Mouse (Mus musculus) E14TG2a.4 (cell line): ENCODE data around the gene Cbx6.
"Not testable (repeated sequence)": the region's sequence is repeated elsewhere in the genome, so short reads cannot be mapped to it uniquely, and the experiment has no call there.

Experiments
- H3K27me3 ChIP-seq: 2 replicates; pipeline ENCODE4 v1.6.1; 2014; ENCODE audit warnings: low read length, control low read depth; ENCODE audit not compliant: insufficient read depth
- H3K36me3 ChIP-seq: 2 replicates; pipeline ENCODE4 v1.6.1; 2014; ENCODE audit warnings: low read length, control low read depth; ENCODE audit not compliant: insufficient read depth
- H3K4me1 ChIP-seq: replicated peaks from 2 replicates; pipeline ENCODE4 v1.6.1; 2014; ENCODE audit warnings: low read depth, low read length, control low read depth
- H3K4me3 ChIP-seq: replicated peaks from 2 replicates; pipeline ENCODE4 v1.5.1; 2014; ENCODE audit warnings: mild to moderate bottlenecking, low read length
- H3K9me3 ChIP-seq: 2 replicates; pipeline ENCODE4 v1.6.1; 2014; ENCODE audit warnings: low read length, control low read depth
- CTCF ChIP-seq: conservative IDR thresholded peaks from 2 replicates; pipeline ENCODE4 v1.5.1; 2014; ENCODE audit warnings: low read length
- NANOG ChIP-seq: IDR thresholded peaks from 2 replicates; pipeline ENCODE4 v1.6.1; 2014; ENCODE audit warnings: borderline replicate concordance, low read length, mixed read lengths
- POU5F1 ChIP-seq: IDR thresholded peaks from 2 replicates; pipeline ENCODE4 v1.6.1; 2014; ENCODE audit warnings: low read length, borderline replicate concordance

The Cbx6 gene

DNA sequence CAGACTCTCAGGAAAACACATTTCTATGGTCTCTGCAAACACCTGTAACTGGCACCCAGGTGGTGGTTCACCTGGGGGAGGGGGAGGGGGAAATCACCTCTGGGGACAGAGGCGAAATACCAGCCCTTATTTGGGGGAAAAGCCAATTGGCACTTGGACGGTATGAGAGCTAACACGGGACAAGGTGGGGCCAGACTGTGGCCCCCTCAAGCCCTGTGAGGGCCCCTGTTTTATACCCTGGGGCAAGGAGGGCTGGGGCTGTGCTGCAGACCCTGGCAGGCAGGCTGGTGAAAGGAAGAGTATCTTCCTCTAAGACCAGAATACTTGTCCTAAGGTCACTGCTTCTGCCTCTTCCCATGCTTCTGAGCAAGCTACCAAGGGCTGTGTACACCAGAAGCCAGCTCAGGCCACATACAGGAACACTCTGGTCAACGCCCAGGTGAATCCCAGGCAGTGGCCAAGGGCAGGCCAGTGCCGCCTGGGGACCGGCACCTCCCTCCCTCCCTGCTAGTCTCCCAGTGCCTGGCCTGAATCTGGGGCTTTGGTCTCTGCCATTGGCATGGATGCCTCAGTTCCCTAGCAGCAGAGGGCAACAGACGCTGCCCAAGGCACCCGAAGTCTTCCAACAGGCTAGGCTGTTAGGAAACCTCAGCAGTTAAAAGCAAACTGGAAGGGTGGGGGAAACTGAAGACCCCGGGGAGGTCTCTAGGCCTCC is 8.1 kb downstream of the Cbx6 start:
- H3K4me1 ChIP-seq, result peaks cover 89% of the 10 kb centered on the region
- H3K27me3 ChIP-seq, result no peaks in the 10 kb centered on the region
- peak overlapping the region; percentile 10; the same call in 1 of the 2 replicates for H3K4me3 ChIP-seq
- TF ChIP-seq CTCF (no peak), POU5F1 (no peak), NANOG (no peak)
- peaks cover 85% of the 10 kb centered on the region for H3K36me3 ChIP-seq
- H3K9me3 ChIP-seq, result no peaks in the 10 kb centered on the region

DNA sequence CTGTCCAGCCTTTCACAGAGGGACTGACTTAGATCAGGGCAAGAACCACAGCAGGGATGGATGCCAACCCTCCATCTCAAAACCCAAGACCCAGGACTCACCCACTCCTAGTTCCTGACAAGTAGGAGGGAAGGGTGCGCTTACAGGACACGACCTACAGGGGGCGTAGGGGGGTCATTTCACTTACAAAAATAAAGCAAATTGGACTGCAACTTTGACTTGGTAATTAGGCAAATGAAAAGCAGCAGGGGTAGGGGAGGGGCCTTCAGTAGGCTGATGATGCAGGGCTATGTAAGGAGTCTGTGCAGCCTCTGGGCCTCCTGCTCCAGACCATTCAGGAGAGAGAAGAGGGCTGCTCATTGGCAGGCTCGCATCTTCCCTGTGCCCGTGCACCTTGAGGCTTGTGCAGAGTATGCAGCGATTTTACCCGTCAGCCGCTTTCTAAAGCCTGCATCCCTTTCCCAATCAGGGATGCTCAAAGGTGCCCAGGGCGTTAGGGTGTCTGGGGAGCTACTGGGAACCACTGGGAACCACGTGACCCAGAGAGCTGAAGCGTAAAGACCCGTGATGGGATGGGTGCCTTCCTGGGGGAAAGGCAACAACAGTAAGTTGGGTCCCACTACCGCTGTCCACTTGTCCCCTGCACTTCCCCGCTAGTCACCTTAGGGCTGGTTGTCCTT is 9.2 kb downstream of the Cbx6 start:
- TF ChIP-seq CTCF (peak; percentile 91), NANOG (no peak)
- peaks cover 82% of the 10 kb centered on the region for H3K4me1 ChIP-seq

DNA sequence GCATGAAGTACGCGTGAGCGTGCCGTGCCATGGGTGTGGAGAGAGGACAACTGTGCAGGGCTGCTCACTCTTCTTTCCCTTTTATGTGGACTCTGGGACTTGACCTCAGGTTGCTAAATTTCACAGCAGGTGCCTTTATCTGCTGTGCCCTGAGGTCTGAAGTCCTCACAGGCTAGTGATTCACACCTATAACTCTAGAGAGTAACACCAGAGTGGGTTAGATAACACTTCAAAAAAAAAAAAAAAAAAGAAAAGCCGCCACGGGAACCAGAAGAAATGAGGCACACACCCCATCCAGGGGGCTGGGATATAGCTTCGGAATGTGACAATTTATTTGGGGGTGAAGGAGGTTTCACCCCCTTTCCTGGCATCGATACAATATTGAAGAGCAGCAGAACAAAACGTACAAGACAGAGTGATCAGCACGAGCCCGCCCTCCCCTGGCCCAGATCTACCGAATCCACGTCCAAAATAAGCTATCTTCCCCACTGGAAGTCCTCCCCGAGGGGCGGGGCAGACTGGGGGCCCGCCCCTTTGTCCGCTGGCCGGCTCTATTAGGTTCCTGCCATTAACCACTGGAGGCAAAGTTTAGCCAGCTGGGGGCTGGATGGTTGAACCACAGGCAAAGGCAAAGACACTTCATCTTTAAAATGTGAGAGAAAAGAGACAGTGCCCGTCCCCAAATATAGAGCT is 10.8 kb downstream of the Cbx6 start:
- Histone ChIP-seq H3K27me3 (no peaks in the 10 kb centered on the region), H3K4me3 (no peak overlapping the region), H3K36me3 (peaks cover 60% of the 10 kb centered on the region), H3K9me3 (peaks cover 1% of the 10 kb centered on the region; the same call in 1 of the 2 replicates), H3K4me1 (peaks cover 66% of the 10 kb centered on the region)
- no peak for TF ChIP-seq CTCF

More for the DNA sequence above, 9.2 kb downstream of the Cbx6 start:
- Histone ChIP-seq H3K9me3 (no peaks in the 10 kb centered on the region), H3K36me3 (peaks cover 76% of the 10 kb centered on the region), H3K27me3 (no peaks in the 10 kb centered on the region), H3K4me3 (peak overlapping the region; percentile 63)

DNA sequence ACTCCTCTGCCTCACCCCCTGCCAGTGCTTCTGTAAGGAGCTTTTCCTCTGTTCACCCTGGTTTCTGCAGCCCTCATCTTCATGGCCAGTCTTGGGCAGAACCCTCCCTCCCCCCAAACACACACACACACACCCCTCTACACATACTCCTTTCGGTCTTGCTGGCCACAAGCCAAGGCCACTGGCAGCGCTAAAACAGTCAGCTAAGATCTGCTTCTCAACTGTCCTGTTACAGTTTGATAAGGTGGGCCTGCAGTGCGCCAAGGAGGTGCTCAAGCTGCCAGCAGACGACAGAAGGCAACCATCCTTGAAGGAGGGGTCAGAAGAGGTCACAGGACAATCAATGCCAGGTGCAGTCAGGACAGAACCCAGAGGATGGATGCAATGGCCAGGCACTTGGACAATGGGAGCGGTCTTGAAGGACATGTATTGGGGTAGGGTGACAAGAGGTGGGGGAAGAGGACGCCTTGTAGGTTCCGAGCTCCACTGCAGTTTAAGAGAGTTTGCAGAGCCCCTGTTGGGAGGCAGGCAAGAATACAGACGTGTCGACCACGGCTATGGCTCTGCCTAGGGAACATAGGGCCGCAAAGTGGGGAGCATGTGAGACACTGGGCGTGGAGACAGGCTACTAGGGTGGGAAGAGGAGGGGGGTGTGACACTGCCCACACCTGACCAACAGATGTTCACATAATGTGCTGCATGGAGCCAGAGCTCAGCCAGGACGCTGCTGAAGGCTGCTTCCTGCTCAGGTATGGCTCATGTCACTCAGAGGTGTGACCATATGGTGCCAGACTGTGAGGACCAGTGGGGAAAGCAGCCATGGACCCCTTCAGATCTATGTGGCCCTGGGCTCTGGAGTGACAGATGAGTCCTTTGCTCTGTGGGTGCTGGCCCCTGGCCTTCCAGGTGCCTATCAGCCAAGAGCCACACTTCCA is 12.0 kb downstream of the Cbx6 start:
- H3K4me1 ChIP-seq, result peaks cover 54% of the 10 kb centered on the region
- TF ChIP-seq CTCF (no peak), POU5F1 (no peak)
- peaks cover 48% of the 10 kb centered on the region for H3K36me3 ChIP-seq
- no peaks in the 10 kb centered on the region for H3K27me3 ChIP-seq
- H3K4me3 ChIP-seq, result no peak overlapping the region
- peaks cover 6% of the 10 kb centered on the region; the same call in 1 of the 2 replicates for H3K9me3 ChIP-seq

DNA sequence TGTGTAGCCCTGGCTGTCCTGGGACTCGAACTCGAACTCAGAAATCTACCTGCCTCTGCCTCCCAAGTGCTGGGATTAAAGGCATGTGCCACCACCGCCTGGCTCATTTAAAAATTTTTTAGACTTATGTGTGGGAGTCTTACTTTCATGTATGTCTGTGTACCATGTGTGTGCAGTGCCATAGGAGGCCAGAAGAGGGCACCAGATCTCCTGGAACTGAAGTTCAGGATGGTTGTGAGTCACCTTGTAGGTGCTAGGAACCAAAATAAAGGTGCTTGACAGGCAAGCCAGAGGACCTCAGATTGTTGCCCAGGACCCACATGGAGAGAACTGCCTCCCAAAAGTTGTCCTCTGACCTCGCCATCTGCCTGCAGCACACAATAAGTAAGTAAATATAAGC is 16.2 kb downstream of the Cbx6 start:
- TF ChIP-seq CTCF (peak; percentile 68), POU5F1 (no peak)
- Histone ChIP-seq H3K4me1 (peaks cover 20% of the 10 kb centered on the region), H3K27me3 (peaks cover 37% of the 10 kb centered on the region), H3K36me3 (peaks cover 13% of the 10 kb centered on the region), H3K4me3 (no peak overlapping the region), H3K9me3 (peaks cover 6% of the 10 kb centered on the region; the same call in 1 of the 2 replicates)

DNA sequence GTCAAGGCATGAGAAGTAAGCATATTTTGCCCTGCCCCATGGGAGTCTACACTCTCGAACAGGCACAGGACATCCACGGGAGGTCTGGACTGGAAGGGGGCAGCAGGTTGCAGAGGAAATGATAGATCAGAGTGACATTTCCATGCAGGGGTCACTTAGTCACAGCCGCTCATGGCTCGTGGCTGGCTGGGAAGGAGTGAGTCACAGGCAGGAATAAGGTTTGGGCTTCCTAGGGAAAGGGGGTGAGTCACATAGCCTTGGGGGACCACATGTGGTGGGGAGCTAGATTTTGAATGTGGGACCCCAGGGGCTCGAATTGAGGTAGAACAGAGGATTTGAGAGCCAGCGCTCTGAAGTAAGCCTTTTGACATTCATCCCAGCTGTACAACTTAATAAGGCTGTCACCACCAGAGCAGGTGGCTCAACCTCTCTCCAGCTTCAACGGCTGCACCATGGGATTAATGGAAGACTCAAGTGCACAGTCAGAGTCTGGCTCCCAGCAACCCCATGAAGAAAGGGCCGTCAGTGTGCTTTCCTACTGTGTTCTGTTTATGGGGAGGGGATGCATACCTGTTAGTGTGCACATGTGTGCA is 20.7 kb downstream of the Cbx6 start:
- H3K4me3 ChIP-seq, result no peak overlapping the region
- H3K36me3 ChIP-seq, result no peaks in the 10 kb centered on the region
- peaks cover 9% of the 10 kb centered on the region for H3K4me1 ChIP-seq
- TF ChIP-seq POU5F1 (no peak), NANOG (peak; percentile 12; the same call in 1 of the 2 replicates)
- H3K9me3 ChIP-seq, result peaks cover 5% of the 10 kb centered on the region; the same call in 1 of the 2 replicates
- peaks cover 78% of the 10 kb centered on the region for H3K27me3 ChIP-seq

DNA sequence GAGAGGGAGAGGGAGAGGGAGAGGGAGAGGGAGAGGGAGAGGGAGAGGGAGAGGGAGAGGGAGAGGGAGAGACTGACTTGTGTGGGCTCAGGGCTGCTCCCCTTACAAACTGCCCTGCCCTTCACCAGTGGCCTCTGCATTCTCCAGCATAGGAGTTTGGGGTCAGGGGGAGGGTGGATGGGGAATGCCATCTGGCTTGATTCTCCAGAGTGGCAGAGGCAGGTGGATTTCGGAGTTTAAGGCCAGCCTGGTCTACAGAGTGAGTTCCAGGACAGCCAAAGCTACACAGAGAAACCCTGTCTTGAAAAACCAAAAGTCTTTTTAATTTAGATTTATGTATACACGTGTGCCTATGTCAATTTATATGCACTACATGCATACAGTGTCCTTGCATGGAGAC is 21.6 kb downstream of the Cbx6 start:
- not testable (repeated sequence) for H3K36me3 ChIP-seq, H3K4me3 ChIP-seq, H3K9me3 ChIP-seq
- Histone ChIP-seq H3K4me1 (peaks cover 11% of the 10 kb centered on the region), H3K27me3 (peaks cover 82% of the 10 kb centered on the region)

DNA sequence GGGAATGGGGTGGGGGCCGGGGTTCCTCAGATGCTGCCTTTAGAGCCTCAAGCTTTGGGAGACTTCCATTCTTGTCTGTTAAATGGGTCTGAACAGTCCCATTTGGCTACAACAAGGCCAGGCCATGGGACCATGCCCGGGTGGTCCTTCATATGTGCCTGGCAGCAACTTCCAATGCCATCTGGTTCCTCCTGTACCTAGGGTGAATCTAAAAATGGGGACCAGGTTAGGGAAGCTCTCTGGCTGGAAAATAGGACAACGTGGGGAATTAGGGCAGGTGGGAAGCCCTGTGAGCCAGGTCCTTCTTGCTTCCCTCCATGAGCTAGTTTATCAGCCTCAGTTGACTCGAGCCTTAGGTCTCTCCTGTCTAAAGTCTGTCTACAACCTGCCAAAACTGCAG is 23.5 kb downstream of the Cbx6 start:
- Histone ChIP-seq H3K36me3 (no peaks in the 10 kb centered on the region), H3K4me1 (peaks cover 11% of the 10 kb centered on the region), H3K27me3 (peaks cover 90% of the 10 kb centered on the region), H3K9me3 (no peaks in the 10 kb centered on the region), H3K4me3 (no peak overlapping the region)
- TF ChIP-seq POU5F1 (no peak), NANOG (no peak), CTCF (no peak)
